Mouse (Mus musculus) liver, postnatal 0 days (tissue): ENCODE results near the gene Sorl1.

Experiments
- CTCF ChIP-seq: sonication (generic); IDR thresholded peaks from 2 replicates; pipeline ENCODE4 v1.5.1; 2016; ENCODE audit warnings: antibody characterized with exemption, low read depth
- EP300 ChIP-seq: IDR thresholded peaks from 2 replicates; pipeline ENCODE4 v1.6.1; 2016; ENCODE audit warnings: antibody characterized with exemption, low read depth, mild to moderate bottlenecking

GRCm38 (mm10) chr9:42043934-42044333 is 80.2 kb downstream of the Sorl1 start:
- TF ChIP-seq CTCF, result no peak
- no peak for TF ChIP-seq EP300
